Mouse (Mus musculus) brain, embryonic 14.5 days (tissue): ENCODE results near the gene Kcnk16.

Source experiments
- CTCF ChIP-seq: fragments of 200-500 bp; IDR thresholded peaks from 2 replicates; pipeline ENCODE4 v1.5.1; 2012; ENCODE audit warnings: inconsistent platforms, mild to moderate bottlenecking, moderate library complexity, borderline replicate concordance; ENCODE audit not compliant: insufficient read depth, insufficient read length; ENCODE audit errors: extremely low read depth
- POLR2A ChIP-seq: fragments of 200-500 bp; IDR thresholded peaks from 2 replicates; pipeline ENCODE4 v1.6.1; 2012; ENCODE audit warnings: mild to moderate bottlenecking, inconsistent platforms, borderline replicate concordance; ENCODE audit not compliant: poor library complexity, insufficient read depth, insufficient read length, severe bottlenecking; ENCODE audit errors: extremely low read depth

- TF ChIP-seq CTCF: no peak
- no peak for TF ChIP-seq POLR2A
Measured at GRCm38 (mm10) chr14:20262346-20262745, 6.7 kb downstream of the Kcnk16 start.
